Mouse (Mus musculus) neural tube, embryonic 15.5 days (tissue): ENCODE data around the gene Clcn3. TPM values are rescaled to one million over a fixed set of nuclear protein-coding genes. Genes with fewer than 3 reads are reported as not detected.
A peak's percentile ranks its signal among the peaks of the same experiment; 100 is the strongest.

Experiments
- ATAC-seq: fragments of 200-750 bp; cut with Nextera tagmentation; 2 replicates; pipeline ENCODE4 v1.8.0; 2017; ENCODE audit warnings: mild to moderate bottlenecking, moderate TSS enrichment, moderate library complexity; ENCODE audit not compliant: low FRiP score
- H3K27ac ChIP-seq: fragments of 300-500 bp; sonication (generic); replicated peaks from 2 replicates; pipeline ENCODE4 v1.5.1; 2015; ENCODE audit warnings: mild to moderate bottlenecking, inconsistent platforms
- H3K27me3 ChIP-seq: fragments of 300-500 bp; sonication (generic); replicated peaks from 2 replicates; pipeline ENCODE4 v1.6.1; 2015; ENCODE audit warnings: inconsistent platforms
- H3K36me3 ChIP-seq: fragments of 300-500 bp; sonication (generic); 2 replicates; pipeline ENCODE4 v1.6.1; 2015; ENCODE audit warnings: inconsistent platforms
- H3K4me1 ChIP-seq: fragments of 300-500 bp; sonication (generic); 2 replicates; pipeline ENCODE4 v1.6.1; 2015; ENCODE audit warnings: inconsistent platforms
- H3K4me2 ChIP-seq: fragments of 300-500 bp; sonication (generic); 2 replicates; pipeline ENCODE4 v1.6.1; 2015; ENCODE audit warnings: inconsistent platforms, mild to moderate bottlenecking, moderate library complexity
- H3K4me3 ChIP-seq: fragments of 300-500 bp; sonication (generic); replicated peaks from 2 replicates; pipeline ENCODE4 v1.5.1; 2015; ENCODE audit warnings: mild to moderate bottlenecking, inconsistent platforms
- H3K9ac ChIP-seq: fragments of 300-500 bp; sonication (generic); replicated peaks from 2 replicates; pipeline ENCODE4 v1.6.1; 2015; ENCODE audit warnings: mild to moderate bottlenecking, inconsistent platforms
- H3K9me3 ChIP-seq: fragments of 300-500 bp; sonication (generic); replicated peaks from 2 replicates; pipeline ENCODE4 v1.6.1; 2016; ENCODE audit warnings: inconsistent platforms
- WGBS: fragments of 180-500 bp; shearing (Covaris S2); methylation state at CpG from one replicate; pipeline ENCODE4 v1.1.7; 2015; ENCODE audit warnings: mixed read lengths; 5-methylcytosine and 5-hydroxymethylcytosine counted together
- polyA plus RNA-seq: library from polyadenylated mRNA; unstranded; fragments of >200 nt; fragmentation: Nextera tagmentation; extraction: Ambion mirVana; gene quantifications from 2 replicates; pipeline ENCODE4 v1.2.1, GENCODE M21; 2015

The Clcn3 gene
- polyA plus RNA-seq, 1 experiment from 2014 or later: 69.3 TPM

DNA sequence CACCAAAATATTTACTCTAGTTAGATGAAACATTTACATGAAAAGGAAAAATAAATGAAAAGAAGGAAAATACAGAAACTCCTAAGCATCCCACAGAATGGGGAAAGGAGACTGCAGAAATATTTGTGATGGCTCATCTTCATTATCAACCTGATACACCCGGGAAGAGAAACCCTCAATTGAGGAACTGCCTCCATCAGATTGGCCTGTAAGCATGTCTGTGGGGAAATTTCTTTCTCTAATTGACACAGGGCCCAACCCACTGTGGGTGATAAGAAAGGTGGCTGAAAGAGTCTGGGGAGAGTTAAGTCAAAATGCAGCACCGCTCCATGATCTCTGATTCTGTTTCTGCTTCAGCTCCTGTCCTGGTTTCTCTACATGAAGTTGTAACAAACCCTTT lies 9.7 kb downstream of the Clcn3 start:
- H3K9me3 ChIP-seq: no peaks in the 10 kb centered on the region

GRCm38 (mm10) chr8:60971808-60972207 lies 11.3 kb downstream of the Clcn3 start:
- no peak overlapping the region for H3K9ac ChIP-seq
- 62% methylated on average over 4 of the region's 4 CpGs for WGBS
- H3K36me3 ChIP-seq: no peaks in the 10 kb centered on the region
- no peak overlapping the region for H3K27ac ChIP-seq
- no peak overlapping the region for H3K4me2 ChIP-seq
- no peak for ATAC-seq
- no peaks in the 10 kb centered on the region for H3K9me3 ChIP-seq
- H3K4me3 ChIP-seq: no peak overlapping the region
- H3K27me3 ChIP-seq: no peaks in the 10 kb centered on the region
- H3K4me1 ChIP-seq: peaks cover 6% of the 10 kb centered on the region

More for the DNA sequence above, 9.7 kb downstream of the Clcn3 start:
- ATAC-seq: no peak
- H3K4me3 ChIP-seq: no peak overlapping the region
- H3K9ac ChIP-seq: no peak overlapping the region
- H3K4me2 ChIP-seq: no peak overlapping the region
- H3K4me1 ChIP-seq: peaks cover 6% of the 10 kb centered on the region
- no peaks in the 10 kb centered on the region for H3K27me3 ChIP-seq
- whole genome bisulfite sequencing: 84% methylated on average over 2 of the region's 2 CpGs
- H3K36me3 ChIP-seq: no peaks in the 10 kb centered on the region
- no peak overlapping the region for H3K27ac ChIP-seq

- no peak; the same call in 1 of the 2 replicates for ATAC-seq
- 57% methylated on average over 2 of the region's 2 CpGs for WGBS
- Histone ChIP-seq H3K27me3 (no peaks in the 10 kb centered on the region), H3K9ac (no peak overlapping the region), H3K27ac (no peak overlapping the region), H3K4me1 (peaks cover 6% of the 10 kb centered on the region), H3K9me3 (no peaks in the 10 kb centered on the region), H3K36me3 (no peaks in the 10 kb centered on the region), H3K4me3 (no peak overlapping the region), H3K4me2 (no peak overlapping the region)
Observed at GRCm38 (mm10) chr8:60969091-60969490, 14.0 kb downstream of the Clcn3 start.

DNA sequence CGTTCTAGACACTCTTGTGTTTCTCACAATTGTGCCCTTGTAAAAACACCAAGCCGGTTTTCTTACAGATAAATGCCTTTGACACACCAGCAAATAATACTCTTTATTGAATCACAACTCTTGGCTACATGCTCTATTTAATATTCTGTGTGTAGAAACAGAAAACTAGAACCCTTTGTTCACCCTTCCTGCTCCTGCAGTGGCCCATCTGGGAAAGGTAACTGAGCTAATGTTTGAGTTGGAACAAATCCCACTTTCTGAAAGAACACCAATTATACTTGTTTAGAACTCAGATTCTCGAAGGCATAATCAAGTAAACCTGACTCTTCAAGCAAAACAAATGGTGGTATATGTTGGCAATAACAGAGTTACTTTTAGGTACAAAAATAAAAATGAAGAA lies 17.4 kb downstream of the Clcn3 start:
- H3K9ac ChIP-seq: no peak overlapping the region
- no peaks in the 10 kb centered on the region for H3K9me3 ChIP-seq
- H3K4me3 ChIP-seq: no peak overlapping the region
- ATAC-seq: no peak
- no peaks in the 10 kb centered on the region for H3K4me1 ChIP-seq
- no peaks in the 10 kb centered on the region for H3K27me3 ChIP-seq
- 53% methylated on average over 3 of the region's 3 CpGs for WGBS
- H3K27ac ChIP-seq: no peak overlapping the region
- no peaks in the 10 kb centered on the region for H3K36me3 ChIP-seq
- H3K4me2 ChIP-seq: no peak overlapping the region

DNA sequence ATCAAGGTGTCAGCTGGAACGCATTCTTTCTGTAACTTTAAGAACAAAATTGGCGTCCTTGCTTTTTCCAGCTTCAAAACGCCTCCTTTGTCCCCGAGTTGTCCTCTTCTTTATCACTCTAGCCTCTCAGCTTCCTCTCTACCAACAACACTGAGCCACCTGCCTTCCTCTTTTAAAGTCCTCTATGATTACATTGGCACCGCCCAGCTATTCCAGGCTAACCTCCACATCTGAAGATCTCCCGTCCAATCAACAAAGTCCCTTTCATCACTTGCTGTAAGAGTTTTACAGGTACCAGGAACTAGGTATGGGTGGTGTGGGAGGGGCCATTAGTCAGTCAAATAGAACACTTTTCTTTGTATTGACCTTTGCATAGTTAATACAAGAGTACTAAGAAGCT lies 17.8 kb downstream of the Clcn3 start:
- Histone ChIP-seq H3K4me3 (no peak overlapping the region), H3K27me3 (no peaks in the 10 kb centered on the region), H3K36me3 (no peaks in the 10 kb centered on the region), H3K9ac (no peak overlapping the region), H3K27ac (no peak overlapping the region), H3K4me2 (no peak overlapping the region), H3K4me1 (no peaks in the 10 kb centered on the region), H3K9me3 (no peaks in the 10 kb centered on the region)
- ATAC-seq: no peak
- WGBS: 56% methylated on average over 6 of the region's 6 CpGs

DNA sequence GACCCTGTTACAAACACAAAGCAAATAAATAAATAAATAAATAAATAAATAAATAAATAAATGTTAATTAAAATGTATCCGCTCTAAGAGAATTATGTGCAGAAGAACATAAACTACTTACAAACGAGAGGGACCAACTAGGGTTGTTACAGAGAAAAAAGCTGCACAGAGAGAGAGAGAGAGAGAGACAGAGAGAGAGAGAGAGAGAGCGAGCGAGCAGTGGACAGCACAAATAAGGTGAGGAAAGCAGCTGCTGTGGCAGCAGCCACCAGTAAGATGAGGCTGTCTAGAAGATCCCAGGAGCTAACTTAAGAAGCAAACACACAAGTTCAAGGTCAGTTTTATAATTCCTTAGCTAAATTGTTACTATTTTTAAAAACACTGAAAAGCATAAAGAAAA lies 18.6 kb downstream of the Clcn3 start:
- WGBS: 82% methylated on average over 4 of the region's 4 CpGs
- no peak for ATAC-seq
- no peaks in the 10 kb centered on the region for H3K9me3 ChIP-seq
- no peak overlapping the region for H3K9ac ChIP-seq
- H3K4me2 ChIP-seq: no peak overlapping the region
- no peaks in the 10 kb centered on the region for H3K36me3 ChIP-seq
- no peaks in the 10 kb centered on the region for H3K27me3 ChIP-seq
- no peak overlapping the region for H3K4me3 ChIP-seq
- H3K4me1 ChIP-seq: no peaks in the 10 kb centered on the region
- H3K27ac ChIP-seq: no peak overlapping the region

DNA sequence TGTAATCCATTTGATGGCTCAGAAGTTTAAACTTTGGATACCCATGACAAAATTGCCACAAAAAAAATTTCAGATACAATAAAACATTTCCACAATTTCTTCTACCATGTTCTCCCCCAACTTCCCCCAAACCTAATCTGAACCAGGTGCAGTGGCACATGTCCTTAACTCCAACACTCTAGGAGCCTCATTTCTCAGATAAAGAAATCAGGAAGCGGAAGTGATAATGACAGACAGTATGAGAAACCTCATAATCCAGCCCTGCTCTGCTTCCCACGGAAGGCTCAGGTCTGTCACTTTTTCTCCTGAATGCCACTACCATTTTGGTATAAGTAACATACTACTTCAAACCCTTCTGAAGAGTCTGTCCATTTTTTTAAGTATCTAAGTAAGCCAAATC lies 19.2 kb downstream of the Clcn3 start:
- WGBS: 85% methylated on average over 2 of the region's 2 CpGs
- Histone ChIP-seq H3K9me3 (no peaks in the 10 kb centered on the region), H3K9ac (no peak overlapping the region), H3K36me3 (no peaks in the 10 kb centered on the region), H3K4me2 (no peak overlapping the region), H3K4me1 (no peaks in the 10 kb centered on the region), H3K4me3 (no peak overlapping the region), H3K27me3 (no peaks in the 10 kb centered on the region), H3K27ac (no peak overlapping the region)
- ATAC-seq: no peak

- Histone ChIP-seq H3K36me3 (no peaks in the 10 kb centered on the region), H3K9ac (no peak overlapping the region), H3K4me3 (no peak overlapping the region), H3K27me3 (no peaks in the 10 kb centered on the region), H3K4me2 (no peak overlapping the region), H3K27ac (no peak overlapping the region), H3K9me3 (no peaks in the 10 kb centered on the region), H3K4me1 (no peaks in the 10 kb centered on the region)
- WGBS: 85% methylated on average over 3 of the region's 3 CpGs
- ATAC-seq: no peak
Observed at GRCm38 (mm10) chr8:60962763-60963162, 20.3 kb downstream of the Clcn3 start.

DNA sequence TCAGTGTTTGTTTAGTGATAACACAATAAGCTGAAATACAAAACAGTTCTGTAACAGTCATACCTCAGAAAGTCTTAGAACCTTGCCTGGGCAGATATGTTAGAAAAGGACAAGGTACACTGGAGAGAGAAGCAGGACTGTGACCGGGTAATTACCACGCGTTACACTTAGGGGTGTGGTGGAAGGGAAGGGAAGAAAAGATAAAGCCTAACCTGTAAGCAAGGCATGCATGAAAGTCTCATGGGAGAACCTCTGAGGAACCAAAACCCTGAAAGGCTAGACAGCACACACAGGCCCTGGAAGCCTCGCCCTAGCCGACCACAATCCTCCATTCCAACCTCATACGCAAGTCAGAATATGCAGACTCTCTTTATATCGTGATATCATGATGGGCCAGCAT lies 26.3 kb downstream of the Clcn3 start:
- H3K4me1 ChIP-seq: peaks cover 8% of the 10 kb centered on the region
- H3K27ac ChIP-seq: no peak overlapping the region
- no peak overlapping the region for H3K9ac ChIP-seq
- no peak overlapping the region for H3K4me3 ChIP-seq
- no peaks in the 10 kb centered on the region for H3K9me3 ChIP-seq
- no peaks in the 10 kb centered on the region for H3K27me3 ChIP-seq
- ATAC-seq: no peak
- WGBS: 89% methylated on average over 7 of the region's 7 CpGs
- H3K36me3 ChIP-seq: no peaks in the 10 kb centered on the region
- no peak overlapping the region for H3K4me2 ChIP-seq

GRCm38 (mm10) chr8:60954281-60955014 lies 28.7 kb downstream of the Clcn3 start:
- H3K4me2 ChIP-seq: peak overlapping the region; percentile 60
- H3K9me3 ChIP-seq: no peaks in the 10 kb centered on the region
- no peaks in the 10 kb centered on the region for H3K36me3 ChIP-seq
- 2% methylated on average over 15 of the region's 15 CpGs for WGBS
- peak overlapping the region; percentile 49 for H3K4me3 ChIP-seq
- H3K9ac ChIP-seq: peak overlapping the region; percentile 59
- peak overlapping the region; percentile 94 for H3K27ac ChIP-seq
- H3K4me1 ChIP-seq: peaks cover 18% of the 10 kb centered on the region
- peak; percentile 98 for ATAC-seq
- no peaks in the 10 kb centered on the region for H3K27me3 ChIP-seq

DNA sequence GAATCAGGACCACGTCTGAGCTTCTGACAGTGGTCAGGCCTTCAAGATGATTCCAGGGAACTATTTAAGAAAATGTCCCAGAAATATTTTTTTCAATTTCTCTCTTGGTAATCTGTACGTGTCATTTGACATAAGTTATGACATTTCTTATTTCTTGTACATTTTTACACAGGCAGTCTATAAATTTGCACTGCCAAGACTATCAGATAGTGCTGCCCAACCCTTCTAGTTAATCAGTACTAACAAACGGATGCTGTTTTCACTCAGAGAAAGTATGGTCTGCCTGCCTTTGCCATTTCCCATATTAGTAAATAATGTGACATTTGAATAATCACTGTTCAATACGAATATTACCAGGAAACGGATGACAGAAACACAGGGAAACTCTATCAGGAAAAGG lies 30.3 kb downstream of the Clcn3 start:
- Histone ChIP-seq H3K4me2 (peak overlapping the region; percentile 42), H3K27me3 (no peaks in the 10 kb centered on the region)
- no peak for ATAC-seq

DNA sequence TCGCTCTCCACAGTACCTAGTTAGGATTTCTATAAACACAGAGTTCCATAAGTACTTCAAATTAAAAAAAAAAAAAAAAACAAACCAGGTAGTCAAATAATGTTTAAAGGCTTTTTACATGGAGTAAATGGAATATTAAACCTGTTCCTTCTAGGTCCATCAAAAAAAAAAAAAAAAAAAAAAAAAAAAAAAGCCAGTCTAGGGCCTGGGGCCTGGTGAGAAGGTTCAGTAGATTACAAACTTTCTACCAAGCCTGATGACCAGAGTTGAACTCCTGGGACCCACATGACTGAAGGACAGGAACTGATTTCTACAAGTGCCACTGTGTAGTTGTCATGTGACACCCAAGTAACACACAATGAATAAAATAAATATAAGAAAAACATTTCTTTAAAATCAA lies 31.3 kb downstream of the Clcn3 start:
- Histone ChIP-seq H3K4me3 (no peak overlapping the region), H3K9me3 (no peaks in the 10 kb centered on the region), H3K36me3 (no peaks in the 10 kb centered on the region), H3K27me3 (no peaks in the 10 kb centered on the region), H3K4me2 (no peak overlapping the region), H3K4me1 (peaks cover 18% of the 10 kb centered on the region), H3K27ac (no peak overlapping the region), H3K9ac (no peak overlapping the region)
- no peak for ATAC-seq
- WGBS: 89% methylated on average over 1 of the region's 1 CpGs

More for the DNA sequence above, 30.3 kb downstream of the Clcn3 start:
- 68% methylated on average over 5 of the region's 5 CpGs for WGBS
- H3K27ac ChIP-seq: no peak overlapping the region
- H3K4me3 ChIP-seq: no peak overlapping the region
- H3K9ac ChIP-seq: no peak overlapping the region
- no peaks in the 10 kb centered on the region for H3K9me3 ChIP-seq
- no peaks in the 10 kb centered on the region for H3K36me3 ChIP-seq
- H3K4me1 ChIP-seq: peaks cover 18% of the 10 kb centered on the region
